Mouse (Mus musculus) CH12.LX (cell line): ENCODE measurements around the gene Bcdin3d. TPM values are rescaled to one million over a fixed set of nuclear protein-coding genes. Genes with fewer than 3 reads are reported as not detected.
A peak's percentile ranks its signal among the peaks of the same experiment; 100 is the strongest.

Experiments used
- DNase-seq: peaks from one replicate; pipeline ENCODE4 v3.0.0-alpha.2; 2013; ENCODE audit errors: extremely low read depth
- H3K27ac ChIP-seq: 2 replicates; pipeline ENCODE4 v1.5.1; 2012; ENCODE audit warnings: low read depth, mild to moderate bottlenecking, control low read depth, moderate library complexity; ENCODE audit not compliant: insufficient read depth
- H3K27me3 ChIP-seq: replicated peaks from 2 replicates; pipeline ENCODE3; 2012; ENCODE audit warnings: inconsistent platforms
- H3K36me3 ChIP-seq, 2 experiments: replicated peaks in 1 of 2; 2 replicates each; pipeline versions ENCODE3 to v1.6.1; 2012; ENCODE audit warnings: inconsistent platforms in 1 of 2, low read length in 1 of 2, mild to moderate bottlenecking in 1 of 2, mixed read lengths in 1 of 2, moderate library complexity in 1 of 2; ENCODE audit not compliant: control insufficient read depth in 1 of 2, insufficient read depth in 1 of 2
- H3K4me1 ChIP-seq, 2 experiments: 2 replicates each; pipeline ENCODE4 v1.6.1; 2012; ENCODE audit warnings: inconsistent platforms in 1 of 2, moderate library complexity in 1 of 2; ENCODE audit not compliant: insufficient read depth in 2 of 2, control insufficient read depth in 1 of 2
- H3K4me2 ChIP-seq: 2 replicates; pipeline ENCODE4 v1.6.1; 2012; ENCODE audit warnings: low read depth, mild to moderate bottlenecking, control low read depth; ENCODE audit not compliant: poor library complexity, insufficient read depth, severe bottlenecking
- H3K4me3 ChIP-seq, 3 experiments: fragments of 150-350 bp in 1 of 3; sonication (generic) in 1 of 3; replicated peaks in 1 of 3; 2 replicates each; pipeline versions ENCODE3 to v1.5.1; 2011 to 2012; ENCODE audit warnings: low read depth in 2 of 3, low read length in 2 of 3, mild to moderate bottlenecking in 2 of 3, moderate library complexity in 2 of 3, control low read depth in 1 of 3, improper control_type of control experiment in 1 of 3, inconsistent platforms in 1 of 3, mixed read lengths in 1 of 3; ENCODE audit not compliant: poor library complexity in 1 of 3
- H3K79me2 ChIP-seq: replicated peaks from 2 replicates; pipeline ENCODE4 v1.6.1; 2012; ENCODE audit warnings: mild to moderate bottlenecking, moderate library complexity; ENCODE audit not compliant: control insufficient read depth, poor library complexity, insufficient read depth, severe bottlenecking; ENCODE audit errors: extremely low read depth
- H3K9ac ChIP-seq: 2 replicates; pipeline ENCODE4 v1.6.1; 2012; ENCODE audit warnings: low read depth, mild to moderate bottlenecking, control low read depth, moderate library complexity; ENCODE audit not compliant: insufficient read depth
- H3K9me3 ChIP-seq: replicated peaks from 2 replicates; pipeline ENCODE3; 2012; ENCODE audit warnings: low read length, inconsistent platforms, mixed read lengths
- BHLHE40 ChIP-seq: IDR thresholded peaks from 2 replicates; pipeline ENCODE4 v1.6.1; 2011; ENCODE audit warnings: mild to moderate bottlenecking, low read depth, low read length, improper control_type of control experiment
- CHD1 ChIP-seq: IDR thresholded peaks from 2 replicates; pipeline ENCODE4 v1.6.1; 2012; ENCODE audit warnings: low read depth, low read length, improper control_type of control experiment, inconsistent platforms
- ELF1 ChIP-seq: IDR thresholded peaks from 2 replicates; pipeline ENCODE4 v1.6.1; 2014; ENCODE audit warnings: low read depth, mild to moderate bottlenecking, inconsistent platforms, low read length, improper control_type of control experiment
- EP300 ChIP-seq: IDR thresholded peaks from 2 replicates; pipeline ENCODE4 v1.6.1; 2011; ENCODE audit warnings: low read length, improper control_type of control experiment
- GABPA ChIP-seq: IDR thresholded peaks from 2 replicates; pipeline ENCODE4 v1.6.1; 2012; ENCODE audit warnings: low read depth, low read length, improper control_type of control experiment, inconsistent platforms; ENCODE audit not compliant: insufficient replicate concordance
- IRF4 ChIP-seq: IDR thresholded peaks from 2 replicates; pipeline ENCODE4 v1.6.1; 2014; ENCODE audit warnings: low read depth, mild to moderate bottlenecking, inconsistent platforms, low read length, improper control_type of control experiment
- JUND ChIP-seq: conservative IDR thresholded peaks from 2 replicates; pipeline ENCODE4 v1.6.1; 2011; ENCODE audit warnings: low read depth, low read length, improper control_type of control experiment
- MAFK ChIP-seq: IDR thresholded peaks from 2 replicates; pipeline ENCODE4 v1.6.1; 2011; ENCODE audit warnings: low read length, improper control_type of control experiment; ENCODE audit not compliant: insufficient replicate concordance
- MAX ChIP-seq: IDR thresholded peaks from 2 replicates; pipeline ENCODE4 v1.6.1; 2011; ENCODE audit warnings: low read length, improper control_type of control experiment
- POLR2AphosphoS2 ChIP-seq: IDR thresholded peaks from 2 replicates; pipeline ENCODE4 v1.6.1; 2011; ENCODE audit warnings: low read depth, low read length, improper control_type of control experiment
- RAD21 ChIP-seq: IDR thresholded peaks from 2 replicates; pipeline ENCODE4 v1.6.1; 2011; ENCODE audit warnings: low read depth, mild to moderate bottlenecking, low read length, improper control_type of control experiment, moderate library complexity
- RCOR1 ChIP-seq: conservative IDR thresholded peaks from 2 replicates; pipeline ENCODE4 v1.6.1; 2012; ENCODE audit warnings: low read depth, mild to moderate bottlenecking, inconsistent platforms, low read length, improper control_type of control experiment
- SMC3 ChIP-seq: IDR thresholded peaks from 2 replicates; pipeline ENCODE4 v1.6.1; 2011; ENCODE audit warnings: low read depth, low read length, improper control_type of control experiment
- TBP ChIP-seq: conservative IDR thresholded peaks from 2 replicates; pipeline ENCODE4 v1.6.1; 2011; ENCODE audit warnings: low read depth, low read length, improper control_type of control experiment
- TCF12 ChIP-seq: IDR thresholded peaks from 2 replicates; pipeline ENCODE4 v1.6.1; 2014; ENCODE audit warnings: low read depth, mild to moderate bottlenecking, inconsistent platforms, low read length, improper control_type of control experiment
- USF1 ChIP-seq: IDR thresholded peaks from 2 replicates; pipeline ENCODE4 v1.6.1; 2014; ENCODE audit warnings: low read depth, mild to moderate bottlenecking, inconsistent platforms, low read length, improper control_type of control experiment
- ZMIZ1 ChIP-seq: IDR thresholded peaks from 2 replicates; pipeline ENCODE4 v1.6.1; 2012; ENCODE audit warnings: low read depth, mild to moderate bottlenecking, inconsistent platforms, low read length, improper control_type of control experiment
- ZNF384 ChIP-seq: IDR thresholded peaks from 2 replicates; pipeline ENCODE4 v1.6.1; 2012; ENCODE audit warnings: low read depth, low read length, improper control_type of control experiment, inconsistent platforms
- dilution Hi-C: fragments of 300-500 bp; cut with MboI; formaldehyde crosslinking; loops from 2 replicates; pipeline ENCODE4 v1.14.3; 2020; ENCODE audit warnings: low sequenced_read_pairs; ENCODE audit not compliant: extremely low pct_unique_long_range_greater_than_20kb, extremely low pct_ligation_motif_present
- in situ Hi-C: fragments of 300-500 bp; cut with MboI; formaldehyde crosslinking; loops from 3 replicates; pipeline ENCODE4 v1.14.3; 2019; ENCODE audit warnings: low sequenced_read_pairs, low pct_ligation_motif_present, low pct_unique_long_range_greater_than_20kb, mixed read lengths
- polyA plus RNA-seq: library from polyadenylated mRNA; unstranded; fragments of >175 nt; gene quantifications from 2 replicates; pipeline ENCODE4 v1.2.1, GENCODE M21; 2012; ENCODE audit warnings: low read depth; ENCODE audit not compliant: insufficient read length
- total RNA-seq, 2 experiments: library from RNA; depleted of rRNA; stranded (reverse); fragments of 300-350 nt in 1 of 2; fragments of >200 nt in 1 of 2; gene quantifications; 2 replicates each; pipeline ENCODE4 v1.2.3; 2012 to 2014

The Bcdin3d gene
- total and polyA plus RNA-seq, 3 experiments = 13.8 to 15.3 (median 14.2) TPM

DNA sequence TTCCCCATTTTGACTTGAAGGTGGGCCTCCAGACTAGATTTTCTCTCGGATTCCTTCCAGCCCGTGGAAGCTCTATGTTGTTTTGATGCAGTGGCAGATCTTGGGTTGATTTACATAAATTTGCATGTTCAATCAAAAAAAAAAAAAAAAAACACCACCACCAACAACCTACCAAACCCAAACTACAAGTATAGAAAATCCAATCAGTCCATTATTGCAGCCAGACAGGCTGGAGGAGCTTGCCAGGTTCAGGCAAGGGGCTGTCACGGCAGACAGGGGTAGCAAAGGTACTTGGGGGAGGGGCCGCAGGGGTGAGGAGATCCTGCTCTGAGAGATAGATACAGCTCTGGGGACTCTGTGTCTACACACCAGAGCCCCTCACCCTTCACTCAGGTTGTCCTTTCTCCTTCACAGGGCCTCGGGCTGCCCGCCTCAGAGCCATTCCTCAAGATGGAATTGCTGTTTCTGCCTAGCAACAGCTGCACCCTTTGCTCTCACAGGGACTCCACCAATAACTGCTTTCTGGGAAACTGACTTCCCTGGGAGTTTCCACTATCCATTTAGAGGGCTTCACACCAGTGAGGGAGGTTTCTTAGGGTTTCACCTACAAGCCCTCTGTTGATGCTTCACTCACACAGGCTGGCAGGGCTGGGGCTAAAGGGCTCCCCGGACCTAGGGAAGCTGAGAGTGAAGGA, 19.8 kb downstream of the Bcdin3d start:
- Histone ChIP-seq H3K27ac (no peak overlapping the region), H3K4me2 (no peak overlapping the region), H3K27me3 (no peaks in the 10 kb centered on the region), H3K4me3 (no peak overlapping the region), H3K9ac (no peak overlapping the region), H3K9me3 (no peaks in the 10 kb centered on the region), H3K79me2 (no peaks in the 10 kb centered on the region), H3K36me3 (peaks cover 0 to 20% of the 10 kb centered on the region in 2 experiments), H3K4me1 (peaks cover 5 to 32% of the 10 kb centered on the region in 2 experiments; a peak in 3 of 4 replicates)
- dilution Hi-C loops = no loop called here
- in situ Hi-C loops = no loop called here
- TF ChIP-seq GABPA (no peak), ELF1 (no peak), SMC3 (no peak), EP300 (no peak), MAFK (no peak), ZNF384 (0 out of 2 replicates have a peak, but pooled peaks have one; percentile 33)
- DNase-seq = no peak

DNA sequence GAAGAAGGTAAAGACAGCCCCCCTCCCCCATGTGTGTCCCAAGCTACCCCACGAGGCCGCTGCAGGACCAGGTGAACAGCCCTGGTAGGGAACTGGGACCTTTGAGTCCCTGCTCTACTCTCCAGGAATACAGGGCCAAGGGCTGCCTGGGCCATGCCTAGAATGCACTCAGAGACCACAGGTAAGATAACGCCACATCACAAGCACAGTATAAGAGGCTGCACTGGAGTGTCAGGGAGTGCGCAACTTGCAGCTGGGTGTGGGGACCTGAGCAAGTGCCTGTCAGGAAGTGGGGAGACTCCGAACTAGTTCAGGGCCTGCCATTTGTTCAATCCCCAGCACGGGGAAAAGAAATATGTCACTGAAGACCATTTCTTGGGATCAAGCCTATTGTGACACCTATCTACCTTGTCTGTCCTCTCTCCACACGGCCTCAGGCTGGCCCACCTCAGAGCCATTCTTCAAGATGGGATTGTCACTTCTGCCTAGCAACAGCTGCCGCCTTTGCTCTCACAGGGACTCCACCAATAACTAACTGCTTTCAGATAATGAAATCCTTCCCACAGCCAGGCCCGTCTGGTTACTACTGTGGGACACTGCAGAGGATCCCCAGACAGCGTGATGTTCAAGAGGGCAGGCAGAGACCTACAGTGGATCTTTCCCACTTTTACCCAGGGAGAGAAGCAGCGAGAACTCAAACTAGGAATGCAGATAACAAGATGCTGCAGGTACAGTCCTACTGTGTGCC, 21.2 kb downstream of the Bcdin3d start:
- Histone ChIP-seq H3K4me1 (peaks cover 3 to 31% of the 10 kb centered on the region in 2 experiments; a peak in 3 of 4 replicates), H3K9me3 (no peaks in the 10 kb centered on the region), H3K27me3 (no peaks in the 10 kb centered on the region), H3K79me2 (no peaks in the 10 kb centered on the region), H3K9ac (no peak overlapping the region), H3K4me3 (no peak overlapping the region), H3K4me2 (no peak overlapping the region), H3K27ac (no peak overlapping the region), H3K36me3 (peaks cover 0 to 22% of the 10 kb centered on the region in 2 experiments)
- no peak for DNase-seq
- no peak for TF ChIP-seq POLR2AphosphoS2
- no peak for TF ChIP-seq IRF4
- no peak for TF ChIP-seq USF1
- no peak for TF ChIP-seq RCOR1
- no peak for TF ChIP-seq CHD1
- no peak for TF ChIP-seq MAFK
- TF ChIP-seq TCF12 = no peak
- TF ChIP-seq ZMIZ1 = no peak
- no peak for TF ChIP-seq ELF1
- no peak for TF ChIP-seq TBP
- no peak for TF ChIP-seq RAD21
- no peak for TF ChIP-seq GABPA
- TF ChIP-seq BHLHE40 = no peak
- TF ChIP-seq SMC3 = no peak
- TF ChIP-seq MAX = no peak
- TF ChIP-seq JUND = no peak
- in situ Hi-C loops (no loop called here), dilution Hi-C loops (no loop called here)
